Comparison of ENCODE assay signal across 15 mouse cellular contexts in genomic region chr1:153045368-153045767, GRCm38 (mm10).
DNase-seq lines count a peak whose midpoint lies in the region; ATAC-seq and TF ChIP-seq lines count a peak whose summit lies in the region.
"Had no signal": no experiment of that assay in that cellular context is flagged by ENCODE, and none has a peak within 500 bp of the region (broad histone marks: within the 10 kb centered on the region; RNA-seq: fewer than 3 reads in every experiment).

No protein-coding gene starts in this region.

- H3K9me3 ChIP-seq in forebrain, embryonic 14.5 days (replicated peaks; ENCODE audit: control insufficient read depth, low read length): no peaks in the 10 kb centered on the region
- no peaks in the 10 kb centered on the region for H3K9me3 ChIP-seq in forebrain, embryonic 12.5 days
- no peaks in the 10 kb centered on the region for H3K9me3 ChIP-seq in limb, embryonic 14.5 days (ENCODE audit: control insufficient read depth, low read length)
- H3K9me3 ChIP-seq in limb, embryonic 10.5 days (replicated peaks): no peaks in the 10 kb centered on the region
- H3K9me3 ChIP-seq in forebrain, embryonic 16.5 days (ENCODE audit: control insufficient read depth, low read length): no peaks in the 10 kb centered on the region
- H3K9me3 ChIP-seq: G1E; heart, embryonic 15.5 days had no signal

- no peak overlapping the region for H3K9ac ChIP-seq in forebrain, embryonic 14.5 days (ENCODE audit: low read length)
- H3K9ac ChIP-seq in forebrain, embryonic 12.5 days: no peak overlapping the region
- no peak overlapping the region for H3K9ac ChIP-seq in limb, embryonic 14.5 days (ENCODE audit: low read depth, low read length, severe bottlenecking)
- H3K9ac ChIP-seq in forebrain, embryonic 16.5 days (replicated peaks; ENCODE audit: low read depth, low read length): no peak overlapping the region
- H3K9ac ChIP-seq: heart, embryonic 15.5 days had no signal

- 57% methylated on average over 11 of the region's 11 CpGs for WGBS in forebrain, embryonic 14.5 days
- 75% methylated on average over 11 of the region's 11 CpGs for WGBS in forebrain, embryonic 12.5 days
- 61% methylated on average over 11 of the region's 11 CpGs for WGBS in limb, embryonic 14.5 days
- WGBS in limb, embryonic 10.5 days: 84% methylated on average over 11 of the region's 11 CpGs
- WGBS in forebrain, embryonic 16.5 days: 42% methylated on average over 11 of the region's 11 CpGs

- peak; percentile 80 for DNase-seq in forebrain, embryonic 14.5 days (ENCODE audit: low spot score)
- peak; percentile 46 for DNase-seq in limb, embryonic 14.5 days (ENCODE audit: low spot score)
- no peak for DNase-seq in limb, embryonic 10.5 days (ENCODE audit: low spot score)
- DNase-seq in cerebellum, adult 11 months: peak; percentile 66
- no peak for DNase-seq in c-Kit-positive CD71-positive TER-119-positive erythroid progenitor cells, embryonic 14.5 days (ENCODE audit: low spot score)
- DNase-seq in urinary bladder, adult 18-20 months (ENCODE audit: low spot score in 2 of 2): no peak
- DNase-seq: B cell, adult 2 months; gastrocnemius, postnatal 25 days; kidney, postnatal 25 days; thymus, adult 2 months had no signal

- H3K27ac ChIP-seq in forebrain, embryonic 14.5 days (ENCODE audit: low read depth, low read length): no peak overlapping the region
- no peak overlapping the region for H3K27ac ChIP-seq in forebrain, embryonic 12.5 days
- no peak overlapping the region for H3K27ac ChIP-seq in limb, embryonic 14.5 days (replicated peaks; ENCODE audit: low read depth, low read length)
- no peak overlapping the region for H3K27ac ChIP-seq in limb, embryonic 10.5 days
- no peak overlapping the region for H3K27ac ChIP-seq in forebrain, embryonic 16.5 days (ENCODE audit: low read length)
- H3K27ac ChIP-seq: heart, embryonic 15.5 days had no signal

- peaks cover 11% of the 10 kb centered on the region for H3K4me1 ChIP-seq in forebrain, embryonic 14.5 days (ENCODE audit: control insufficient read depth, insufficient read depth, low read length)
- H3K4me1 ChIP-seq in forebrain, embryonic 12.5 days: peaks cover 22% of the 10 kb centered on the region; the same call in 1 of the 2 replicates
- peaks cover 2% of the 10 kb centered on the region; the same call in 1 of the 2 replicates for H3K4me1 ChIP-seq in limb, embryonic 14.5 days (ENCODE audit: control insufficient read depth, insufficient read depth, low read length)
- H3K4me1 ChIP-seq in limb, embryonic 10.5 days: peaks cover 17% of the 10 kb centered on the region
- H3K4me1 ChIP-seq in forebrain, embryonic 16.5 days (replicated peaks; ENCODE audit: control insufficient read depth, insufficient read depth, low read length): peaks cover 14% of the 10 kb centered on the region

- no peaks in the 10 kb centered on the region; the same call in 1 of the 2 replicates for H3K27me3 ChIP-seq in forebrain, embryonic 14.5 days (replicated peaks; ENCODE audit: control insufficient read depth, insufficient read depth, low read length)
- peaks cover 56% of the 10 kb centered on the region for H3K27me3 ChIP-seq in forebrain, embryonic 12.5 days
- H3K27me3 ChIP-seq in limb, embryonic 14.5 days (ENCODE audit: control insufficient read depth, insufficient read depth, low read length): no peaks in the 10 kb centered on the region
- H3K27me3 ChIP-seq in limb, embryonic 10.5 days (ENCODE audit: low read depth, poor library complexity, severe bottlenecking): peaks cover 21% of the 10 kb centered on the region
- H3K27me3 ChIP-seq in forebrain, embryonic 16.5 days (replicated peaks; ENCODE audit: control insufficient read depth, insufficient read depth, low read length): no peaks in the 10 kb centered on the region

- TF ChIP-seq POLR2A in limb, embryonic 14.5 days (IDR thresholded peaks at IDR 0.05; ENCODE audit: borderline replicate concordance, extremely low read depth, insufficient read depth, insufficient read length): no peak

- no peak overlapping the region for H3K4me3 ChIP-seq in forebrain, embryonic 14.5 days (ENCODE audit: low read depth, low read length)
- H3K4me3 ChIP-seq in forebrain, embryonic 12.5 days (replicated peaks): no peak overlapping the region
- H3K4me3 ChIP-seq in limb, embryonic 14.5 days (replicated peaks; ENCODE audit: low read length): no peak overlapping the region
- H3K4me3 ChIP-seq in limb, embryonic 10.5 days: no peak overlapping the region
- H3K4me3 ChIP-seq in forebrain, embryonic 16.5 days (replicated peaks; ENCODE audit: low read length): no peak overlapping the region
- H3K4me3 ChIP-seq: heart, embryonic 15.5 days had no signal

- no peak overlapping the region for H3K4me2 ChIP-seq in forebrain, embryonic 14.5 days (ENCODE audit: low read length)
- H3K4me2 ChIP-seq in forebrain, embryonic 12.5 days: no peak overlapping the region
- no peak overlapping the region for H3K4me2 ChIP-seq in limb, embryonic 14.5 days (replicated peaks; ENCODE audit: low read depth, low read length, severe bottlenecking)
- H3K4me2 ChIP-seq in forebrain, embryonic 16.5 days (ENCODE audit: low read length): no peak overlapping the region
- H3K4me2 ChIP-seq: heart, embryonic 15.5 days had no signal

- no peaks in the 10 kb centered on the region for H3K36me3 ChIP-seq in forebrain, embryonic 14.5 days (ENCODE audit: control insufficient read depth, insufficient read depth, low read length)
- H3K36me3 ChIP-seq in forebrain, embryonic 12.5 days (replicated peaks): no peaks in the 10 kb centered on the region
- no peaks in the 10 kb centered on the region for H3K36me3 ChIP-seq in limb, embryonic 14.5 days (ENCODE audit: control insufficient read depth, insufficient read depth, low read length)
- no peaks in the 10 kb centered on the region for H3K36me3 ChIP-seq in limb, embryonic 10.5 days
- H3K36me3 ChIP-seq in forebrain, embryonic 16.5 days (ENCODE audit: control insufficient read depth, insufficient read depth): no peaks in the 10 kb centered on the region
- H3K36me3 ChIP-seq: G1E; heart, embryonic 15.5 days had no signal

- ATAC-seq in forebrain, embryonic 14.5 days: peak; percentile 85
- no peak for ATAC-seq in forebrain, embryonic 12.5 days (ENCODE audit: low FRiP score)
- no peak for ATAC-seq in limb, embryonic 14.5 days (ENCODE audit: low FRiP score, low read depth)
- ATAC-seq in forebrain, embryonic 16.5 days: peak; percentile 84
- ATAC-seq: activated CD4-positive, CD25-positive, alpha-beta regulatory T cell, adult 4 months had no signal

Comparison
In these comparisons a context has a peak if more than half of its experiments do, and no peak if none do; other contexts are left out.
1. ATAC-seq: peak in forebrain, embryonic 14.5 days (single experiment) and forebrain, embryonic 16.5 days (single experiment); none in forebrain, embryonic 12.5 days (single experiment) and limb, embryonic 14.5 days (single experiment).
2. DNase-seq: peak in forebrain, embryonic 14.5 days (single experiment), limb, embryonic 14.5 days (single experiment) and cerebellum, adult 11 months (single experiment); none in limb, embryonic 10.5 days (single experiment), c-Kit-positive CD71-positive TER-119-positive erythroid progenitor cells, embryonic 14.5 days (single experiment) and urinary bladder, adult 18-20 months (0 of 2).